Mouse (Mus musculus) ovary, adult 18-20 months (tissue): ENCODE results near the gene Tex13c1.

Experiments
- DNase-seq: peaks from one replicate; pipeline ENCODE4 v3.0.0; 2022; ENCODE audit warnings: low spot score, mixed read lengths

Tex13c1 gene

DNA sequence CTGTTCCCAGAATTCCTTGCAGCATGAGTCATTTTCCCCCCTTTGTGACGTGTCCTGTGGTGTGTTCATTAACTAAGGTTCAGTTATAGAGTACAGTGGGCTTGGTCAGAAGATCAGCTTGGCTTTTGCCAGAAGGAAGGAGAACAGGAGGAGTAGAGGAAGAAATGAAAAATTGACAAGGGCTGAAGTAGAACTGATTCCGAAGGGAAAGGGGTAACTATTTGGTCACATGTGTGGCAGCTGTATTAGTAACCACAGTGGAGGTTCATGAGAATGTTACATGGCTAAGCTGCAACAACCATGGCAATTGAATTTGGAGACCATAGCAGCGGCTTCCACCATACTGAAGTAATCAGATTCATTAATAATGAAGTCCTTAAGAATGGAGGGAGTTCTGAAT is at the start of gene Tex13c1:
TSS of gene Tex13c1 (plus strand) at position 301 of the 400 bp plus-strand sequence.
- no peak for DNase-seq
